Mouse (Mus musculus): ENCODE measurements around the gene Slc44a5.
"Not testable (repeated sequence)": the region's sequence is repeated elsewhere in the genome, so short reads cannot be mapped to it uniquely, and the experiment has no call there.

Slc44a5 gene

GRCm38 (mm10) chr3:154101671-154102070 lies 128.4 kb downstream of the Slc44a5 start:
- no peak for DNase-seq (ENCODE audit: low spot score)

GRCm38 (mm10) chr3:154110528-154110927 lies 137.3 kb downstream of the Slc44a5 start:
- DNase-seq (ENCODE audit: low spot score): no peak

GRCm38 (mm10) chr3:154111221-154111620 lies 138.0 kb downstream of the Slc44a5 start:
- no peak for DNase-seq (ENCODE audit: low spot score)

GRCm38 (mm10) chr3:154114991-154115390 lies 141.8 kb downstream of the Slc44a5 start:
- DNase-seq (ENCODE audit: low spot score): no peak

- no peak for DNase-seq (ENCODE audit: low spot score)
These were observed 142.2 kb downstream of the Slc44a5 start for GRCm38 (mm10) chr3:154115478-154115877.

DNA sequence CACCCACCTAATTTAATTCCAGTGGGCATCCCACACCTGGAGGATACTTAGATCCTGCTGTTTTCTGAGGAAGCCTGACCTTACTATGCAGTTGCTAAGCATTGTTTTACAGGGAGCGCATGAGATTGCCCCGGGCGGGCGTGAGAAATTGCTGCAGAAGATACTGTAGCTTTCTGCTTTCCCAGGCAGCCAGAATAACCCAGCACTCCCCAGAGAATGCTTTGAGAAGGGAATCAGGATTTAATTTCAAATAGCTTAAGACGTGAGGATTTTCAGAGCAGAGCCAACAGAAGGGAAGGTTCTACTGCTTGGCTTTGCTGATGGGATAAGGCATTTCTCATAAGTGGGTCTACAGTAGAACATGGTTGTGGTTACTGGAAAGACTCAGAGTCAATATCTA lies 142.8 kb downstream of the Slc44a5 start:
- no peak for DNase-seq (ENCODE audit: low spot score)

- no peak for DNase-seq (ENCODE audit: low spot score)
These were observed 145.9 kb downstream of the Slc44a5 start for GRCm38 (mm10) chr3:154118992-154119603.

DNA sequence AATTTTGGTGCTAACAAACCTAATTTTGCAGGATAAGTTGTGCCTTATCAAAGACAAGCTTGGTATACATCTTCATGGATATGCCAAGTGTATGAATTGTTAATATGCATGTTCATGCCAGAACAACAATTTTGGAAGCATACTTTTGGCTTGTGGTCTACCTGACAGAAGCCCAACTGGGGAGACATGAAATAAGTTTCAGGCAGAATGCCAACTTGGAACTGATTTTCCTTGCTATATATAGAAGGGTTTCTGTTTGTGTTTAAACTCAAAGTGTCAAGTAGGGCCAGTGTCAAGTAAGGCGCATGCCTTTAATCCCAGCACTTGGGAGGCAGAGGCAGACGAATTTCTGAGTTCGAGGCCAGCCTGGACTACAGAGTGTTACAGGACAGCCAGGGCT lies 149.3 kb downstream of the Slc44a5 start:
- DNase-seq (ENCODE audit: low spot score): no peak

- DNase-seq (ENCODE audit: low spot score): no peak
These were observed 151.8 kb downstream of the Slc44a5 start for GRCm38 (mm10) chr3:154124890-154125575.

DNA sequence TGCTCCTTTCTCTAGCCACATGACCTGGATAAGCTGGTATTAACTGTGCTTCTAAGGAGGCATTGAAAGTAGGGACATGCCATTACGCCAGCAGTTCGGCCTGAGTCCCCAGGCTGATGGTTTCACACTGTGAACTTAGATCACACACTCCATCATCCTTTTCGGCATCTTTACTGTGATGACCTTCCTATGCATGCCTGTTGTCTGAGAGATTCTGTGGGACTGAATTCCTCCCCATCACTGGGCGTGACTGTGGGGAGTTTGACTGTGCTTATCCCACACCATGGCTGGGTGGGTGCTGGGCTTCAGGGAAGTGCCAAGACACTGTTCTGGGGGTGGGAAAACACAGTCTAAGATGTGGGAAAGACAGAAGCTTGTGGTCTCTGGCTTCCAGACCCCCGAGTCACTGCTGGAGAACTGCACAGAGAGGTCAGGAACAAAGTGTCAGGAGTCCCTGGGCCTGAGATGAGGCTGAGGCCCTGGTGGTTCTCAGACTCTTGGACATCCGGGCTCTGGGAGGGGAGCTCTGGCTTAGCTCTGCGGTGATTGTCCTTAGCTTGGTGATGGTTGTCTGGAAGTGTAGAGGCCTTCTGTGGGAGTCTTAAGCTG lies 152.6 kb downstream of the Slc44a5 start:
- DNase-seq (ENCODE audit: low spot score): no peak

- DNase-seq (ENCODE audit: low spot score): no peak
These were observed 154.0 kb downstream of the Slc44a5 start for GRCm38 (mm10) chr3:154127246-154127645.

DNA sequence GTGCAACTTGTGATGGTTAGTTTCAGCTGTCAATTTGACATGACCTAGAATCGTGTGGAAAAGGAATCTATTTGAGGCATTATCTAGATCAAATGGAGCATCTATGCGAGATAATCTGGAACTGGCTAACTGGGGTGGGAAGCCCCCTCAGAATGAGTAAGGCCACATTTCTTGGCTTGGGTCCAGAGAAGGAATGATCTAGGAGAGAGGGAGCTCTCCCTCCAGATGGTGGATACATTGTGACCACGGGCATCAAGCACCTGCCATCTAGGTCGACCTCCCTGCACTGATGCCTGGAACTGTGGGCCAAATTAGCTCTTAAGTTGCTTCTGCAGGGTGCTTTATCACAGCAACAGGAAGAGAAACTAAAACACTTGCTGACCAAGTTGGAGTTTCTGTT lies 155.8 kb downstream of the Slc44a5 start:
- no peak for DNase-seq (ENCODE audit: low spot score)

GRCm38 (mm10) chr3:154130431-154131114 lies 157.3 kb downstream of the Slc44a5 start:
- DNase-seq (ENCODE audit: low spot score): no peak

- DNase-seq (ENCODE audit: low spot score): no peak
These were observed 160.8 kb downstream of the Slc44a5 start for GRCm38 (mm10) chr3:154133986-154134385.

- DNase-seq (ENCODE audit: low spot score): no peak
These were observed 161.5 kb downstream of the Slc44a5 start for GRCm38 (mm10) chr3:154134701-154135100.

DNA sequence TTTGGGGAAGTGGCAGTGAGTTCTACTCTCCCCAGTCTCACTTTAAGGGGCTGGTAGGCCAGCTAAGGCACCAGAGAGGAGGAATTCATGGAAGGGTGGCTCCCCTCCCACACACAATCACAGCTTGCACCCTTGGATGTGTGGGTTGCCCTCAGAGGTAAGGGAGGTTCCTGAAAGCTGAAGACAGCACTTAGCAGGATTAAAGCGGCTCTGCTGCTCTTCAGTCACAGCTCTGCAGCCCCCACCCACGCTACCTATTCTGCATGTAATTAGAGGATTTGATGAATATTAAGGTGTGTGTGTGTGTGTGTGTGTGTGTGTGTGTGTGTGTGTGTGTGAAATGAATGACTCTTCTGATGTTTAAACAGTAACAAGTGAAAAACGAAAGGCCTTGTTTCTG lies 163.3 kb downstream of the Slc44a5 start:
- DNase-seq (ENCODE audit: low spot score): no peak

DNA sequence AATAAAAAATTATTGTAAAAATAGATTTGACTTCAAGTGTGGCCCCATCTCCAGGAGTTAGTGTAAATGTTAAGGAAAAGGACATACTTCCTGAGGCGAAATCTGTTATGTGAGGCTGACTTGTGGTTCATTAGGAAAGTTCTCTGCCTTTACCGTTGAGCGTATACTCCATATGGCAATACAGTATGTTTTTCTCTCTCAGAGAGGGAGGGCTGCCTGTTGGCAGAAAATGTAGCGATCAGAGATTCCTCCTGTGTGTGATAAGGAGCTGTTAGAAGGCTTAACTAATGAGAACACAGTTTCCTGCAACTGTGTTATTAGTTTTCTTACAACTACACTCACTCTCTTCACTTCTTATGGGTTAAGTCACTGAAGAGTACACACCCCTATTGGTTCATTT lies 168.1 kb downstream of the Slc44a5 start:
- DNase-seq (ENCODE audit: low spot score): no peak

DNA sequence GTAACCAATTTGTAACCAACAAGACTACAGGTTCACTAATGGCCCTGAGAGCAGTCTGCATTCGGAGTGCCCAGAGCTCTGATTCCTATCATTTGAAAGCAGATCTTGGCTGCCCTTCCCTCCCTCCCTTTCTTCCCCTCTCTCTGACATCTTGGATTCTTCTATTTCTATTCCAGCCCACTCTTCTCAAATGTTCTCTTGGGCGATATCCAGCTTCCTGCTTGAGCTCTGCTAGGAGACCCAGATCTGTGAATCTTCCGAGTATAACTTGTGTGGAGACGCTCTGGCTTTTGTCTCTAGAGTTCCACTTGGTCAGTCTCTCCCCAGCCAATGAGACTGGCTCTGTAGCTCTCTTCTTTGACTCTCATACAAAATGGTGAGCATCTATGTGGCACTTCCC lies 169.4 kb downstream of the Slc44a5 start:
- no peak for DNase-seq (ENCODE audit: low spot score)

DNA sequence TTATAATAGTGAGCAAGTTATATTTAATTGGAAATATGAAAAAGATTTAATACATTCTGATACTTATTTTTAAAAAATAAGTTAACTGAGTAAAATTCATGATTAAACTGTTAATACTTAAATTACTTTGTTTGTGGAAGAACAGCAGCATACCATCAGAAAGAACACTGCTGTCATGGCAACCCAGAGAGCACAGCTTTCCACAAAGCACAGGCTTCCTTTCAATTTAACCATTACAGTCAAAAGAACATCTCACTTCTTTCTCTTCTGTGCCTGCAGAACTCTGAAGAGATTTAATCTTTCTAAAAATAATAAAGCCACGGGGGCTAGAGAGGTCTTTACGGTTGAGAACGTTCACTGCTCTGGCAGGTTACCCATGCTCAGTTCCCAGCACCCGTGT lies 172.5 kb downstream of the Slc44a5 start:
- DNase-seq (ENCODE audit: low spot score): no peak

GRCm38 (mm10) chr3:154149778-154150177 lies 176.5 kb downstream of the Slc44a5 start:
- DNase-seq (ENCODE audit: low spot score): no peak

DNA sequence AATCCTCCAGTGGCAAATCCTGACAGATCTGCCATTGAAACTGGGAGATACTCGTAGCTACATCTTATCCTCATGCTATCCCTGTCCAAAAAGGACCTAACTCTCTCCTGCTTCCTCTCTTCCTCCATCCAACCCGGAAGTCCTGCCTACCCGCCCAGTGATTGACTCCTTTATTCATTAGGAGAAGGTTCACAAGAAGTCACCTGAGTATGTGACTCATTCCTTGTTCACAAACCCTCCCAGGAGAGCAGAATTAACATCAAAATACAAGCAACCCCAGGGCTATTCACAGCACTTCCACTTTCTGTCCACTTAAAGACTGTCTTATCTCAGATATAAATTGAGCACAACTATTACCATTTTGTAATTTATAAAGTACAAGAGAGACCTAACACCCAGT lies 180.3 kb downstream of the Slc44a5 start:
- not testable (repeated sequence) for DNase-seq (ENCODE audit: low spot score)

- no peak for DNase-seq (ENCODE audit: low spot score)
These were observed 192.6 kb downstream of the Slc44a5 start for GRCm38 (mm10) chr3:154165882-154166281.
